ENCODE assay signal across 11 mouse cellular contexts in the genomic region with DNA sequence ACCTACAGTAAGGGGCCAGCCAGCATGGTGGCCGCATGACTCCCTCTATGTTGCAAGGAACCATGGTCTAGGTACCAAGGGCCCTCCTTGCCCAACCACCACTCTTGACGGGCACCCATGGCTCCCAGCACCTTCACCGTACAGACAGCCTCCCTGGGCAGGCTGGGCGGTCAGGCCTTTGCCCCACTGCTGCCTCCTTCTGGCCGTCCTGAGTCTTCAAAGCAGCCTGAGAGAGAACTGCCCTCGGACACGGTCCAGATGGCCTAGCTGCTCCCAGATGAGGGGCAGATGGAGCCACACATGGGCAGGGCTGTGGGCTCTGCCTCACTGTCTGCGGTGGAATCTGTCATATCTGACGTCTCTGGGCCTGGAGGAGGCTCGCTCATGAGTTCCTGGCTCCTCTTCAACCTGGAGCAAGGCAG. TPM values are rescaled to one million over a fixed set of nuclear protein-coding genes. Genes with fewer than 3 reads are reported as not detected.
DNase-seq lines count a peak whose midpoint lies in the region; ATAC-seq and TF ChIP-seq lines count a peak whose summit lies in the region.
"Had no signal": no experiment of that assay in that cellular context is flagged by ENCODE, and none has a peak within 500 bp of the region (broad histone marks: within the 10 kb centered on the region; RNA-seq: fewer than 3 reads in every experiment).

No protein-coding gene starts in this region.

- peak; percentile 37 for TF ChIP-seq CTCF in heart, adult 2 months (IDR thresholded peaks at IDR 0.05)

- TF ChIP-seq EP300 in heart, adult 2 months (IDR thresholded peaks at IDR 0.05; ENCODE audit: insufficient read depth, low read depth, low read length) = no peak

- intact Hi-C loops in heart, adult 2 months (cut with DNase I) = no loop called here

- H3K79me2 ChIP-seq in heart, adult 2 months (replicated peaks; ENCODE audit: control insufficient read depth, insufficient read depth, low read length) = no peaks in the 10 kb centered on the region

- H3K36me3 ChIP-seq in heart, adult 2 months (ENCODE audit: control insufficient read depth, insufficient read depth, low read length) = no peaks in the 10 kb centered on the region
- no peaks in the 10 kb centered on the region for H3K36me3 ChIP-seq in heart, embryonic 11.5 days (ENCODE audit: control insufficient read depth, insufficient read depth, low read length)
- no peaks in the 10 kb centered on the region for H3K36me3 ChIP-seq in liver, embryonic 11.5 days (ENCODE audit: control insufficient read depth, insufficient read depth, low read length)
- H3K36me3 ChIP-seq: G1E had no signal

- H3K27ac ChIP-seq in heart, adult 2 months = no peak overlapping the region
- no peak overlapping the region for H3K27ac ChIP-seq in heart, embryonic 11.5 days (ENCODE audit: low read depth, low read length)
- H3K27ac ChIP-seq in liver, embryonic 11.5 days (ENCODE audit: low read depth, low read length) = no peak overlapping the region
- H3K27ac ChIP-seq: macrophage had no signal

- no peak for TF ChIP-seq POLR2A in heart, adult 2 months (IDR thresholded peaks at IDR 0.05; ENCODE audit: insufficient read depth, low read depth, low read length)

- 68% methylated on average over 10 of the region's 10 CpGs for whole genome bisulfite sequencing in heart, adult 2 months
- WGBS in heart, embryonic 11.5 days (ENCODE audit: insufficient replicate concordance) = 59% methylated on average over 10 of the region's 10 CpGs
- WGBS in liver, embryonic 11.5 days = 60% methylated on average over 10 of the region's 10 CpGs

- no peak overlapping the region for H3K4me2 ChIP-seq in heart, embryonic 11.5 days
- no peak overlapping the region for H3K4me2 ChIP-seq in liver, embryonic 11.5 days

- no peak for DNase-seq in heart, adult 2 months
- peak; percentile 15 for DNase-seq in A20 (ENCODE audit: low read depth, low spot score)
- DNase-seq in cerebellum, postnatal 14 days = peak; percentile 73 to 78
- peak; percentile 54 for DNase-seq in mesoderm, embryonic 11.5 days (ENCODE audit: low read depth, low spot score)
- DNase-seq in urinary bladder, postnatal 25 days (ENCODE audit: low spot score) = no peak
- DNase-seq in gastrocnemius, adult 18-20 months (ENCODE audit: low spot score) = no peak
- no peak for DNase-seq in liver, embryonic 11.5 days (ENCODE audit: low spot score)
- DNase-seq: gastrocnemius, postnatal 36 days had no signal

- H3K9me3 ChIP-seq in heart, embryonic 11.5 days (replicated peaks; ENCODE audit: control insufficient read depth, low read length) = no peaks in the 10 kb centered on the region
- no peaks in the 10 kb centered on the region for H3K9me3 ChIP-seq in liver, embryonic 11.5 days (ENCODE audit: control insufficient read depth, low read length)

- H3K9ac ChIP-seq in heart, adult 2 months (ENCODE audit: low read depth, low read length) = no peak overlapping the region
- H3K9ac ChIP-seq in heart, embryonic 11.5 days (ENCODE audit: low read depth, low read length) = no peak overlapping the region
- H3K9ac ChIP-seq in liver, embryonic 11.5 days (ENCODE audit: low read depth, low read length) = no peak overlapping the region

- ATAC-seq in heart, embryonic 11.5 days (replicated peaks; ENCODE audit: insufficient number of reproducible peaks, low FRiP score, low TSS enrichment) = no peak
- ATAC-seq in liver, embryonic 11.5 days (replicated peaks; ENCODE audit: low FRiP score) = no peak

- no peaks in the 10 kb centered on the region for H3K4me1 ChIP-seq in heart, adult 2 months (ENCODE audit: control insufficient read depth, insufficient read depth, low read length)
- H3K4me1 ChIP-seq in heart, embryonic 11.5 days (ENCODE audit: control insufficient read depth, insufficient read depth, low read length) = no peaks in the 10 kb centered on the region
- H3K4me1 ChIP-seq in liver, embryonic 11.5 days (replicated peaks; ENCODE audit: control insufficient read depth, insufficient read depth, low read length) = no peaks in the 10 kb centered on the region

- no peak overlapping the region for H3K4me3 ChIP-seq in heart, adult 2 months
- H3K4me3 ChIP-seq in heart, embryonic 11.5 days (ENCODE audit: low read depth, low read length) = no peak overlapping the region
- no peak overlapping the region for H3K4me3 ChIP-seq in liver, embryonic 11.5 days (ENCODE audit: low read depth, low read length)

- no peaks in the 10 kb centered on the region for H3K27me3 ChIP-seq in heart, adult 2 months (ENCODE audit: control insufficient read depth, insufficient read depth, low read length)
- H3K27me3 ChIP-seq in heart, embryonic 11.5 days (ENCODE audit: control insufficient read depth, insufficient read depth, low read length) = 0 out of 2 replicates have a peak, but pooled peaks cover 2% of the 10 kb centered on the region
- H3K27me3 ChIP-seq in liver, embryonic 11.5 days (replicated peaks; ENCODE audit: control insufficient read depth, insufficient read depth, low read length) = no peaks in the 10 kb centered on the region

RNA-seq across cellular contexts. Expression of gene Dpysl4, which starts 18.2 kb away (rescaled TPM):
- total RNA-seq in heart, adult 2 months (2021) = 1 to 10 TPM; 2.8 to 3.9 TPM
- polyA plus RNA-seq in heart, adult 2 months (2012; rRNA removed) = 10.5 and 11.0 TPM in 2 replicates
- polyA plus RNA-seq in heart, embryonic 11.5 days (2014; fragmentation: Nextera tagmentation; extraction: Ambion mirVana) = 3.9 and 4.4 TPM in 2 replicates
- under 1 TPM; 0.16 to 0.17 TPM for total RNA-seq in gastrocnemius, adult 18-20 months (2021)
- polyA plus RNA-seq in liver, embryonic 11.5 days (2014; fragmentation: Nextera tagmentation; extraction: Ambion mirVana) = 4.8 and 5.0 TPM in 2 replicates
- polyA plus RNA-seq: G1E, macrophage had no signal

Comparison
In these comparisons a context has a peak if more than half of its experiments do, and no peak if none do; other contexts are left out.
1. DNase-seq: peak in A20 (single experiment), cerebellum, postnatal 14 days (2 of 2) and mesoderm, embryonic 11.5 days (single experiment); none in heart, adult 2 months (0 of 2), urinary bladder, postnatal 25 days (single experiment), gastrocnemius, adult 18-20 months (single experiment) and liver, embryonic 11.5 days (single experiment).